Mouse (Mus musculus): ENCODE results near the gene Atl2. TPM values are rescaled to one million over a fixed set of nuclear protein-coding genes. Genes with fewer than 3 reads are reported as not detected.
A peak's percentile ranks its signal among the peaks of the same experiment; 100 is the strongest.

The Atl2 gene
- polyA plus RNA-seq, 1 experiment from 2014 or later, result 28.8 TPM

GRCm38 (mm10) chr17:79918484-79919004 lies 22.6 kb upstream of the Atl2 start:
- H3K9me3 ChIP-seq, result no peaks in the 10 kb centered on the region
- H3K36me3 ChIP-seq, result no peaks in the 10 kb centered on the region
- no peak overlapping the region for H3K9ac ChIP-seq
- 0 out of 2 replicates have a peak, but pooled peaks have one; percentile 44 for ATAC-seq (ENCODE audit: low FRiP score, low read depth)
- peaks cover 28% of the 10 kb centered on the region for H3K4me1 ChIP-seq
- H3K4me3 ChIP-seq, result no peak overlapping the region
- no peak overlapping the region for H3K27ac ChIP-seq
- 26% methylated on average over 9 of the region's 9 CpGs for WGBS
- no peaks in the 10 kb centered on the region for H3K27me3 ChIP-seq
- no peak overlapping the region for H3K4me2 ChIP-seq (replicated peaks)

- WGBS, result 50% methylated on average over 9 of the region's 9 CpGs
- Histone ChIP-seq H3K27me3 (no peaks in the 10 kb centered on the region), H3K36me3 (no peaks in the 10 kb centered on the region), H3K4me3 (no peak overlapping the region), H3K9ac (no peak overlapping the region), H3K4me1 (peaks cover 28% of the 10 kb centered on the region), H3K4me2 (replicated peaks) (no peak overlapping the region), H3K27ac (no peak overlapping the region), H3K9me3 (no peaks in the 10 kb centered on the region)
- no peak for ATAC-seq (ENCODE audit: low FRiP score, low read depth)
Measured at GRCm38 (mm10) chr17:79916996-79917395, 21.1 kb upstream of the Atl2 start.

- Histone ChIP-seq H3K9me3 (no peaks in the 10 kb centered on the region), H3K36me3 (no peaks in the 10 kb centered on the region), H3K4me1 (peaks cover 5% of the 10 kb centered on the region), H3K27me3 (no peaks in the 10 kb centered on the region), H3K4me3 (no peak overlapping the region), H3K27ac (no peak overlapping the region), H3K9ac (no peak overlapping the region), H3K4me2 (replicated peaks) (no peak overlapping the region)
- ATAC-seq (ENCODE audit: low FRiP score, low read depth), result no peak
- 72% methylated on average over 2 of the region's 2 CpGs for WGBS
Measured at GRCm38 (mm10) chr17:79912174-79912573, 16.3 kb upstream of the Atl2 start.

GRCm38 (mm10) chr17:79911718-79912117 lies 15.8 kb upstream of the Atl2 start:
- no peak for ATAC-seq (ENCODE audit: low FRiP score, low read depth)
- Histone ChIP-seq H3K27me3 (no peaks in the 10 kb centered on the region), H3K4me1 (peaks cover under 1% of the 10 kb centered on the region; the same call in 1 of the 2 replicates), H3K36me3 (no peaks in the 10 kb centered on the region), H3K9me3 (no peaks in the 10 kb centered on the region), H3K27ac (no peak overlapping the region), H3K4me3 (no peak overlapping the region), H3K9ac (no peak overlapping the region), H3K4me2 (replicated peaks) (no peak overlapping the region)
- 71% methylated on average over 3 of the region's 3 CpGs for WGBS

GRCm38 (mm10) chr17:79909571-79909970 lies 13.6 kb upstream of the Atl2 start:
- WGBS, result 78% methylated on average over 12 of the region's 12 CpGs
- Histone ChIP-seq H3K4me1 (no peaks in the 10 kb centered on the region), H3K4me2 (replicated peaks) (no peak overlapping the region), H3K36me3 (no peaks in the 10 kb centered on the region), H3K9ac (no peak overlapping the region), H3K27me3 (no peaks in the 10 kb centered on the region), H3K27ac (no peak overlapping the region), H3K9me3 (no peaks in the 10 kb centered on the region), H3K4me3 (no peak overlapping the region)
- ATAC-seq (ENCODE audit: low FRiP score, low read depth), result no peak

- no peak overlapping the region for H3K4me2 ChIP-seq (replicated peaks)
- 78% methylated on average over 4 of the region's 4 CpGs for WGBS
Measured at GRCm38 (mm10) chr17:79907698-79908097, 11.8 kb upstream of the Atl2 start.

GRCm38 (mm10) chr17:79906791-79907494 lies 11.0 kb upstream of the Atl2 start:
- Histone ChIP-seq H3K27ac (no peak overlapping the region), H3K9me3 (no peaks in the 10 kb centered on the region), H3K4me2 (replicated peaks) (no peak overlapping the region), H3K36me3 (no peaks in the 10 kb centered on the region), H3K27me3 (no peaks in the 10 kb centered on the region), H3K9ac (no peak overlapping the region), H3K4me3 (no peak overlapping the region), H3K4me1 (peaks cover 6% of the 10 kb centered on the region; the same call in 1 of the 2 replicates)
- 81% methylated on average over 8 of the region's 8 CpGs for WGBS
- ATAC-seq (ENCODE audit: low FRiP score, low read depth), result no peak

More at GRCm38 (mm10) chr17:79907698-79908097, 11.8 kb upstream of the Atl2 start:
- Histone ChIP-seq H3K27me3 (no peaks in the 10 kb centered on the region), H3K27ac (no peak overlapping the region), H3K36me3 (no peaks in the 10 kb centered on the region), H3K9me3 (no peaks in the 10 kb centered on the region), H3K4me1 (peaks cover 6% of the 10 kb centered on the region; the same call in 1 of the 2 replicates), H3K4me3 (no peak overlapping the region), H3K9ac (no peak overlapping the region)
- no peak for ATAC-seq (ENCODE audit: low FRiP score, low read depth)

GRCm38 (mm10) chr17:79904593-79904992 lies 8.7 kb upstream of the Atl2 start:
- ATAC-seq (ENCODE audit: low FRiP score, low read depth), result no peak

GRCm38 (mm10) chr17:79901207-79901606 lies 5.3 kb upstream of the Atl2 start:
- Histone ChIP-seq H3K9ac (no peak overlapping the region), H3K4me1 (peaks cover 10% of the 10 kb centered on the region; the same call in 1 of the 2 replicates), H3K4me3 (no peak overlapping the region), H3K9me3 (no peaks in the 10 kb centered on the region), H3K4me2 (replicated peaks) (no peak overlapping the region), H3K36me3 (no peaks in the 10 kb centered on the region), H3K27me3 (peaks cover 19% of the 10 kb centered on the region), H3K27ac (no peak overlapping the region)
- 50% methylated on average over 6 of the region's 6 CpGs for WGBS
- ATAC-seq (ENCODE audit: low FRiP score, low read depth), result no peak

More at GRCm38 (mm10) chr17:79904593-79904992, 8.7 kb upstream of the Atl2 start:
- Histone ChIP-seq H3K36me3 (no peaks in the 10 kb centered on the region), H3K4me1 (peaks cover 6% of the 10 kb centered on the region; the same call in 1 of the 2 replicates), H3K9me3 (no peaks in the 10 kb centered on the region), H3K9ac (no peak overlapping the region), H3K27me3 (no peaks in the 10 kb centered on the region), H3K4me3 (no peak overlapping the region), H3K4me2 (replicated peaks) (no peak overlapping the region), H3K27ac (no peak overlapping the region)
- WGBS, result 97% methylated on average over 4 of the region's 4 CpGs

GRCm38 (mm10) chr17:79898156-79898746 lies 2.3 kb upstream of the Atl2 start:
- Histone ChIP-seq H3K4me3 (no peak overlapping the region), H3K4me2 (replicated peaks) (no peak overlapping the region), H3K4me1 (peaks cover 22% of the 10 kb centered on the region), H3K9ac (no peak overlapping the region), H3K36me3 (no peaks in the 10 kb centered on the region), H3K27ac (no peak overlapping the region), H3K27me3 (peaks cover 19% of the 10 kb centered on the region), H3K9me3 (no peaks in the 10 kb centered on the region)
- no peak for ATAC-seq (ENCODE audit: low FRiP score, low read depth)
- WGBS, result 84% methylated on average over 6 of the region's 6 CpGs

GRCm38 (mm10) chr17:79897666-79898065 lies 1.7 kb upstream of the Atl2 start:
- Histone ChIP-seq H3K4me1 (peaks cover 26% of the 10 kb centered on the region), H3K9me3 (no peaks in the 10 kb centered on the region), H3K4me2 (replicated peaks) (no peak overlapping the region), H3K4me3 (no peak overlapping the region), H3K27ac (no peak overlapping the region), H3K27me3 (peaks cover 19% of the 10 kb centered on the region), H3K9ac (no peak overlapping the region), H3K36me3 (no peaks in the 10 kb centered on the region)
- ATAC-seq (ENCODE audit: low FRiP score, low read depth), result no peak
- WGBS, result 87% methylated on average over 3 of the region's 3 CpGs
